Mouse (Mus musculus) ovary, adult 18-20 months (tissue): ENCODE results near the gene Htatip2.

Experiments
- DNase-seq: peaks from one replicate; pipeline ENCODE4 v3.0.0; 2022; ENCODE audit warnings: low spot score, mixed read lengths

Htatip2 gene

GRCm38 (mm10) chr7:49786618-49787382 lies 27.9 kb downstream of the Htatip2 start:
- DNase-seq, result no peak

GRCm38 (mm10) chr7:49787383-49787645 lies 28.4 kb downstream of the Htatip2 start:
- DNase-seq, result no peak

- DNase-seq, result no peak
Observed at GRCm38 (mm10) chr7:49794304-49794703, 35.4 kb downstream of the Htatip2 start.

- DNase-seq, result no peak
Observed at GRCm38 (mm10) chr7:49797171-49797570, 38.3 kb downstream of the Htatip2 start.

GRCm38 (mm10) chr7:49803511-49803910 lies 44.6 kb downstream of the Htatip2 start:
- DNase-seq, result no peak

GRCm38 (mm10) chr7:49804638-49805165 lies 45.8 kb downstream of the Htatip2 start:
- DNase-seq, result no peak

GRCm38 (mm10) chr7:49805618-49806017 lies 46.7 kb downstream of the Htatip2 start:
- DNase-seq, result no peak

GRCm38 (mm10) chr7:49807093-49807682 lies 48.3 kb downstream of the Htatip2 start:
- DNase-seq, result no peak

GRCm38 (mm10) chr7:49807846-49808622 lies 49.1 kb downstream of the Htatip2 start:
- no peak for DNase-seq

- no peak for DNase-seq
Observed at GRCm38 (mm10) chr7:49809100-49809499, 50.2 kb downstream of the Htatip2 start.

GRCm38 (mm10) chr7:49809562-49809961 lies 50.6 kb downstream of the Htatip2 start:
- no peak for DNase-seq

- no peak for DNase-seq
Observed at GRCm38 (mm10) chr7:49811346-49811745, 52.4 kb downstream of the Htatip2 start.

GRCm38 (mm10) chr7:49819393-49819792 lies 60.5 kb downstream of the Htatip2 start:
- no peak for DNase-seq

- no peak for DNase-seq
Observed at GRCm38 (mm10) chr7:49821370-49821769, 62.5 kb downstream of the Htatip2 start.

GRCm38 (mm10) chr7:49822028-49822427 lies 63.1 kb downstream of the Htatip2 start:
- no peak for DNase-seq
